Comparison of ENCODE assay signal across 17 mouse cellular contexts in genomic region chr19:16022178-16022577, GRCm38 (mm10). TPM values are rescaled to one million over a fixed set of nuclear protein-coding genes. Genes with fewer than 3 reads are reported as not detected.
DNase-seq lines count a peak whose midpoint lies in the region; ATAC-seq and TF ChIP-seq lines count a peak whose summit lies in the region.
"Had no signal": no experiment of that assay in that cellular context is flagged by ENCODE, and none has a peak within 500 bp of the region (broad histone marks: within the 10 kb centered on the region; RNA-seq: fewer than 3 reads in every experiment).

No protein-coding gene starts in this region.

- no peaks in the 10 kb centered on the region for H3K9me3 ChIP-seq in heart, embryonic 11.5 days (replicated peaks; ENCODE audit: control insufficient read depth, low read length)
- H3K9me3 ChIP-seq: G1E had no signal

- DNase-seq in kidney, adult 2 months = peak; percentile 17
- no peak for DNase-seq in kidney, adult 8-10 months
- DNase-seq in A20 (ENCODE audit: low read depth, low spot score) = peak; percentile 58
- peak; percentile 61 for DNase-seq in Muller cell, postnatal 12 days (ENCODE audit: inconsistent ontology term)
- DNase-seq in kidney, postnatal 14 days = peak; percentile 22
- no peak for DNase-seq in left cerebral cortex, postnatal 4 days
- DNase-seq: cerebellum, adult 9-11 months; forebrain, postnatal 0 days; heart, adult 2 months; lung, postnatal 14 days; right cerebral cortex, postnatal 25 days; thymus, postnatal 14 days had no signal

- WGBS in kidney, adult 2 months = 30% methylated on average over 10 of the region's 10 CpGs
- WGBS in heart, embryonic 11.5 days (ENCODE audit: insufficient replicate concordance) = 73% methylated on average over 10 of the region's 10 CpGs

- no peak overlapping the region for H3K4me2 ChIP-seq in heart, embryonic 11.5 days
- H3K4me2 ChIP-seq: hindbrain, embryonic 12.5 days had no signal

- no peaks in the 10 kb centered on the region for H3K36me3 ChIP-seq in kidney, adult 2 months (ENCODE audit: control insufficient read depth, insufficient read depth, low read length)
- H3K36me3 ChIP-seq in heart, embryonic 11.5 days (ENCODE audit: control insufficient read depth, insufficient read depth, low read length) = no peaks in the 10 kb centered on the region
- H3K36me3 ChIP-seq: G1E; hindbrain, embryonic 12.5 days had no signal

- no peaks in the 10 kb centered on the region; the same call in 1 of the 2 replicates for H3K4me1 ChIP-seq in kidney, adult 2 months (ENCODE audit: control insufficient read depth, insufficient read depth, low read length)
- no peaks in the 10 kb centered on the region for H3K4me1 ChIP-seq in heart, embryonic 11.5 days (ENCODE audit: control insufficient read depth, insufficient read depth, low read length)

- H3K4me3 ChIP-seq in kidney, adult 2 months (ENCODE audit: insufficient read depth, low read depth, low read length) = no peak overlapping the region
- no peak overlapping the region for H3K4me3 ChIP-seq in heart, embryonic 11.5 days (ENCODE audit: low read depth, low read length)
- H3K4me3 ChIP-seq: heart, adult 2 months; hindbrain, embryonic 12.5 days had no signal

- intact Hi-C loops in left cerebral cortex, postnatal 4 days (cut with DNase I) = no loop called here

- TF ChIP-seq POLR2A in kidney, adult 2 months (IDR thresholded peaks at IDR 0.05; ENCODE audit: low read depth, low read length) = no peak

- no peak for TF ChIP-seq CTCF in kidney, adult 2 months (conservative IDR thresholded peaks at IDR 0.05; ENCODE audit: insufficient read depth, insufficient read length, low read depth, low read length)

- ATAC-seq in heart, embryonic 11.5 days (replicated peaks; ENCODE audit: insufficient number of reproducible peaks, low FRiP score, low TSS enrichment) = no peak
- ATAC-seq: CD4-positive, CD25-positive, alpha-beta regulatory T cell, adult 4 months; forebrain, postnatal 0 days had no signal

- no peak overlapping the region for H3K9ac ChIP-seq in heart, embryonic 11.5 days (ENCODE audit: low read depth, low read length)
- H3K9ac ChIP-seq: forebrain, postnatal 0 days; hindbrain, embryonic 12.5 days; liver, embryonic 14.5 days had no signal

- H3K27me3 ChIP-seq in kidney, adult 2 months (replicated peaks; ENCODE audit: control insufficient read depth, insufficient read depth, low read length) = no peaks in the 10 kb centered on the region
- H3K27me3 ChIP-seq in heart, embryonic 11.5 days (ENCODE audit: control insufficient read depth, insufficient read depth, low read length) = no peaks in the 10 kb centered on the region
- H3K27me3 ChIP-seq: hindbrain, embryonic 12.5 days had no signal

- no peak overlapping the region for H3K27ac ChIP-seq in kidney, adult 2 months (ENCODE audit: insufficient read depth, low read depth, low read length)
- H3K27ac ChIP-seq in heart, embryonic 11.5 days (ENCODE audit: low read depth, low read length) = no peak overlapping the region
- H3K27ac ChIP-seq: heart, adult 2 months; hindbrain, embryonic 12.5 days; liver, embryonic 14.5 days had no signal

RNA-seq across cellular contexts. Expression of gene Cep78, which starts 37.4 kb away (rescaled TPM):
- 1.5 and 1.6 TPM in 2 replicates for polyA plus RNA-seq in kidney, adult 2 months (2012; rRNA removed)
- total RNA-seq in left cerebral cortex, postnatal 4 days (2021) = 10 to 100 TPM; 21.2 to 21.5 TPM
- polyA plus RNA-seq in heart, embryonic 11.5 days (2014; fragmentation: Nextera tagmentation; extraction: Ambion mirVana) = 16.3 and 17.8 TPM in 2 replicates

Comparison
In these comparisons a context has a peak if more than half of its experiments do, and no peak if none do; other contexts are left out.
1. DNase-seq: peak in kidney, adult 2 months (single experiment), A20 (single experiment), Muller cell, postnatal 12 days (single experiment) and kidney, postnatal 14 days (single experiment); none in kidney, adult 8-10 months (0 of 2) and left cerebral cortex, postnatal 4 days (single experiment).